Mouse (Mus musculus) liver, embryonic 13.5 days (tissue): Measurements from ENCODE around the gene Map3k1. TPM values are rescaled to one million over a fixed set of nuclear protein-coding genes. Genes with fewer than 3 reads are reported as not detected.
"Not testable (repeated sequence)": the region's sequence is repeated elsewhere in the genome, so short reads cannot be mapped to it uniquely, and the experiment has no call there.

Experiments
- ATAC-seq: fragments of 200-750 bp; cut with Nextera tagmentation; 2 replicates; pipeline ENCODE4 v1.8.0; 2017; ENCODE audit warnings: low read depth, mild to moderate bottlenecking, moderate number of reproducible peaks, moderate library complexity
- DNase-seq: peaks from one replicate; pipeline ENCODE4 v3.0.0; 2022
- H3K27ac ChIP-seq: fragments of 300-500 bp; sonication (generic); 2 replicates; pipeline ENCODE4 v1.5.1; 2015; ENCODE audit warnings: moderate library complexity, mild to moderate bottlenecking, inconsistent platforms
- H3K27me3 ChIP-seq: fragments of 300-500 bp; sonication (generic); 2 replicates; pipeline ENCODE4 v1.6.1; 2015; ENCODE audit warnings: mild to moderate bottlenecking, inconsistent platforms
- H3K36me3 ChIP-seq: fragments of 300-500 bp; sonication (generic); 2 replicates; pipeline ENCODE4 v1.6.1; 2015; ENCODE audit warnings: mild to moderate bottlenecking, inconsistent platforms
- H3K4me1 ChIP-seq: fragments of 300-500 bp; sonication (generic); replicated peaks from 2 replicates; pipeline ENCODE4 v1.6.1; 2015; ENCODE audit warnings: inconsistent platforms
- H3K4me2 ChIP-seq: fragments of 300-500 bp; sonication (generic); 2 replicates; pipeline ENCODE4 v1.6.1; 2015; ENCODE audit warnings: inconsistent platforms, mild to moderate bottlenecking, moderate library complexity
- H3K4me3 ChIP-seq: fragments of 300-500 bp; sonication (generic); replicated peaks from 2 replicates; pipeline ENCODE4 v1.5.1; 2015; ENCODE audit warnings: mild to moderate bottlenecking, inconsistent platforms
- H3K9ac ChIP-seq: fragments of 300-500 bp; sonication (generic); 2 replicates; pipeline ENCODE4 v1.6.1; 2015; ENCODE audit warnings: mild to moderate bottlenecking, inconsistent platforms
- H3K9me3 ChIP-seq: fragments of 300-500 bp; sonication (generic); replicated peaks from 2 replicates; pipeline ENCODE4 v1.6.1; 2016; ENCODE audit warnings: inconsistent platforms
- WGBS: fragments of 180-500 bp; shearing (Covaris S2); methylation state at CpG from one replicate; pipeline ENCODE4 v1.1.7; 2015; ENCODE audit not compliant: insufficient replicate concordance; 5-methylcytosine and 5-hydroxymethylcytosine counted together
- polyA plus RNA-seq: library from polyadenylated mRNA; unstranded; fragments of >200 nt; fragmentation: Nextera tagmentation; extraction: Ambion mirVana; gene quantifications from 2 replicates; pipeline ENCODE4 v1.2.1, GENCODE M21; 2015

The Map3k1 gene
- polyA plus RNA-seq, 1 experiment from 2014 or later: 11.1 TPM

GRCm38 (mm10) chr13:111741204-111741990 lies 67.4 kb downstream of the Map3k1 start:
- H3K9ac ChIP-seq: no peak overlapping the region
- peaks cover 32% of the 10 kb centered on the region for H3K4me1 ChIP-seq
- H3K27ac ChIP-seq: no peak overlapping the region
- no peak overlapping the region for H3K4me3 ChIP-seq
- 52% methylated on average over 7 of the region's 7 CpGs for WGBS
- H3K27me3 ChIP-seq: no peaks in the 10 kb centered on the region
- no peak overlapping the region for H3K4me2 ChIP-seq
- no peaks in the 10 kb centered on the region for H3K36me3 ChIP-seq
- H3K9me3 ChIP-seq: 0 out of 2 replicates have a peak, but pooled peaks cover 2% of the 10 kb centered on the region
- DNase-seq (no peak), ATAC-seq (no peak)

DNA sequence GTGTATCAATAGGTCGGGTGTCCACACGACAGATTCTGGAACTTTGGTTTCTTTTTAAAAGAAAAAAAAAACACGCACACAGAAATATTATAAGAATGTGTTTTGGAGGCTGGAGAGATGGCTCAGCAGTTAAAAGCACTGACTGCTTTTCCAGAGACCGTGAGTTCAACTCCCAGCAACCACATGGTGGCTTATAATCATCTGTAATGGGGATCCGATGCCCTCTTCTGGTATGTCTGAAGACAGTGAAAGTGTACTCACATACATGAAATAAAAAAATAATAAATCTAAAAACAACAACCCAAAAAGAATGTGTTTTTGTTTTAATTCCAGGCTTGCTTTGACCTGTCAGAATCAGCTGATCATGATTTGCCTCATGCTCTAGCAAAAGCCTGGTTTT lies 81.9 kb downstream of the Map3k1 start:
- Histone ChIP-seq H3K4me2 (no peak overlapping the region), H3K4me3 (no peak overlapping the region), H3K4me1 (peaks cover 12% of the 10 kb centered on the region), H3K9me3 (peaks cover 5% of the 10 kb centered on the region), H3K36me3 (no peaks in the 10 kb centered on the region), H3K27me3 (no peaks in the 10 kb centered on the region), H3K27ac (no peak overlapping the region), H3K9ac (no peak overlapping the region)
- DNase-seq (no peak), ATAC-seq (no peak)
- WGBS: 78% methylated on average over 5 of the region's 5 CpGs

DNA sequence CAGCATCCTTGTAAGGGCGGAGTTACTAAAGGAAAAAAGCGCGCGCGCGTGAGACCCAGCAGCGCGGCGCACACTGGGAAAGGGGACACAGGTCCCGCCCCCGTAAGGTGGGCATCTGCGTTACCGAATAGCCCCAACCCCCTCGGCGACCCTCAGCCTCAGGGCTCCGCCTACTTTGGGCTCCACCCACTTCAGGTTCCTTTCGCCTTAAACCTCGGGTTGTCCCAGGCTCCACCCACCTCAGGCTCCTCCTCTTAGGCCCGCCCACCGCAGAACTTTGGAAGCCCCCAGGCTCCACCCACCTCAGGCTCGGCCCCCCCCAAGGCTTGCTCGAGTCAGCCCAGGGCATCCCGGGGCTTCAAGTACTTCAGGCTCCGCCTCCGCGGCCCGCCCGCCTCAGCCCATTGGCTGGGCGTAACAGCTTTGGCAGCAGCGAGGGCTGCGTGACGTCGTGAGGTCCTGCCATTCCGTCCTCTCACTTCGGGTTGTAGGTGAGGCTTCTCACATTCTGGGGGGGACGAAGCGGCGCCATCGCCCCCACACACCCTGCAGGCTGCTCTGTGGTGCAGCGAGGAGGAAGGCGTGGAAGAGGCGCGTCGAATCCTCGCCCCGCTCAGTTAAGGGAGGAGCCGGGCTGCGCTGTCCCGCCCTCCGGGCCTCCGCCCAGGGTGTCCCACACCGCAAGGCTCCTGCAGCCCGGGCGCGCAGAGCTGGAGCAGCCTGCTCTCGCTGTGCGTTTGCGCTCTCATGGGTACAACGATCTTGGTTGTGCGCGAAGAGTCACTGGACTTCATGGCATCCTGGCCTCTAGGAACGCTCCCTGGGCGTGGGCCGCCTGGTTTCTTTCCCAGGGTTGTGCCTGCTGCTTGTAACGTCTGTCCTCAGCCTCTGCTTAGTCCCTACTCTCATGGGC lies 83.4 kb downstream of the Map3k1 start:
- Histone ChIP-seq H3K36me3 (no peaks in the 10 kb centered on the region), H3K27me3 (no peaks in the 10 kb centered on the region), H3K4me2 (peak overlapping the region; percentile 88), H3K4me3 (peak overlapping the region; percentile 78), H3K27ac (peak overlapping the region; percentile 88), H3K4me1 (peaks cover 12% of the 10 kb centered on the region), H3K9me3 (peaks cover 5% of the 10 kb centered on the region), H3K9ac (peak overlapping the region; percentile 73)
- DNase-seq (peak; percentile 99), ATAC-seq (peak; percentile 97)
- WGBS: under 1% methylated on average over 65 of the region's 65 CpGs

DNA sequence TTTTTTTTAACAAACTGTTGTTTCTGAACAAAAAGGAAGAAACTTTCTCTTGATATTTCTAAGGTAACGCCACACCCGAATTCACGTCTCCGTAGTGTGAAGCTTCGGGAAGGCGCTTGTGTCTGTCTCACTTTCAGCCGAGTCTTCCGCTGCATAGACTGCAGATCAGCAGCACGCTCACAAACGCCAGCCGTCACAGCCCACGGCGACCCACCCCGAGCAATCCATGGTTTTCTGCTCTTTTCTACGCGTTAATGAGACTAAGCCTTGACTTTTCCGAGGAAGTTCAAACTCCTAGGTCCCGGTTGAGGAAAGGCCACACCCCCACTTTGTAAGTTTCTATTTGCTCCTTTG lies 84.0 kb downstream of the Map3k1 start:
- under 1% methylated on average over 18 of the region's 18 CpGs for WGBS
- 0 out of 2 replicates have a peak, but pooled peaks have one; percentile 0 for ATAC-seq
- peak overlapping the region; percentile 73 for H3K9ac ChIP-seq

DNA sequence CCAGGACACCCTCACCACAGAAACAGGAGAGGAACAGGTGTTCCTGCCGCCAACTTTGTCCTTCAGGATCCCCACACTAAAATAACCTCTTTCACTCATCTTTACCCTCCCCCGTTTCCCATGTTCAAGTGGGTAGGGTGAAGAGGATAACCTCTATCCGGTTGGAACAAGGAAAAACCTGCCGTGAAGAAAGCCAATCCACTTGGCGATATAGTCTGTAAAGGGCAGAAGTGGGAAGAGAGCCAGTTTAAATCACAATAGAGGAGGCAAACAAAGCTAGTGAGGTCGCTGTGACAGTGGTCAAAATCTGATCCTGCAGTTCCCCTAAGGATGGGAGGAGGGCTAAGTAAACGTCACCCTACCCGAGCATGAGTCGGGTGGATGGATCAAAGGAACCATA lies 89.1 kb downstream of the Map3k1 start:
- DNase-seq: no peak
- Histone ChIP-seq H3K4me1 (peaks cover 7% of the 10 kb centered on the region), H3K36me3 (peaks cover 37% of the 10 kb centered on the region), H3K27ac (no peak overlapping the region), H3K27me3 (no peaks in the 10 kb centered on the region), H3K9ac (no peak overlapping the region), H3K4me2 (no peak overlapping the region), H3K9me3 (no peaks in the 10 kb centered on the region), H3K4me3 (no peak overlapping the region)
- 67% methylated on average over 9 of the region's 9 CpGs for WGBS
- ATAC-seq: no peak

More for the DNA sequence above, 84.0 kb downstream of the Map3k1 start:
- no peaks in the 10 kb centered on the region; the same call in 1 of the 2 replicates for H3K36me3 ChIP-seq
- H3K27ac ChIP-seq: peak overlapping the region; percentile 88
- DNase-seq: no peak
- peaks cover 5% of the 10 kb centered on the region for H3K9me3 ChIP-seq
- H3K4me1 ChIP-seq: peaks cover 12% of the 10 kb centered on the region
- H3K4me2 ChIP-seq: peak overlapping the region; percentile 88
- peak overlapping the region; percentile 78 for H3K4me3 ChIP-seq
- no peaks in the 10 kb centered on the region for H3K27me3 ChIP-seq

DNA sequence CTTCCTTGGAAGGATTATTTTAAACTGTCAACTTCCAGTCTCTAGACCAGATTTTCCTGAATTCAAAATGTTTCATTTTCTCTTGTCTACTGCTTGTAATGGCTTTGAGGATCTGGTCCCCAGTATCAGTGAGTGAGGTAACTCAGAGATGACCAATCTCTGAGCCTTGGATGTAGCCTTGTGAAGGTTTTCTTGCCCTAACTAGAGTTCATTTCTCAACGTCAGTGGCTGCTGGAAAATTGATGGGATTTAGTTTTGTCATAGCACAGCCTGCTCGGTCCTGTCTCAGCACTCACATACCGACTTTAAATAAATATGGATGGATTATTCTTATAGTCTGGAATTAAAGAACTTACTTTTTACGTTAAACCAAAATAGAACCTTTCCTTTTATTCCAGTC lies 98.3 kb downstream of the Map3k1 start:
- no peak overlapping the region for H3K9ac ChIP-seq
- H3K4me3 ChIP-seq: no peak overlapping the region
- H3K27me3 ChIP-seq: no peaks in the 10 kb centered on the region
- H3K9me3 ChIP-seq: no peaks in the 10 kb centered on the region
- no peak overlapping the region for H3K27ac ChIP-seq
- no peaks in the 10 kb centered on the region for H3K4me1 ChIP-seq
- 91% methylated on average over 4 of the region's 4 CpGs for WGBS
- H3K36me3 ChIP-seq: peaks cover 96% of the 10 kb centered on the region
- H3K4me2 ChIP-seq: no peak overlapping the region
- ATAC-seq (no peak), DNase-seq (no peak)

DNA sequence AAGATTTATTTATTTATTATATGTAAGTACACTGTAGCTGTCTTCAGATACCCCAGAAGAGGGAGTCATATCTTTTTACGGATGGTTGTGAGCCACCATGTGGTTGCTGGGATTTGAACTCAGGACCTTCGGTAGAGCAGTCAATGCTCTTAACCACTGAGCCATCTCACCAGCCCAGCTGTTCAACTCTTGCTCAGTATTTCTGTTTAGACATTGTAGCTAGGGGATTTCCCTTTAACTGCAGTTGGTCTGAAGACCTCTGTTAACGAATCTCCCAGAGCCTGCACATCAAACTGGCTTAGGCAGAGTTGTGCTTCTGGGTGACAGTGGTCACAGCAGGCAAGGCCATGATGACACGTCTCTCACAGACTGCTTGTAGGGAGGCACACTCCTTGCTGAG lies 104.8 kb downstream of the Map3k1 start:
- not testable (repeated sequence) for H3K4me3 ChIP-seq, H3K4me2 ChIP-seq, DNase-seq, H3K9ac ChIP-seq, H3K4me1 ChIP-seq, H3K9me3 ChIP-seq, H3K27ac ChIP-seq, H3K27me3 ChIP-seq, ATAC-seq
- peaks cover 77% of the 10 kb centered on the region for H3K36me3 ChIP-seq
- 80% methylated on average over 4 of the region's 4 CpGs for WGBS

DNA sequence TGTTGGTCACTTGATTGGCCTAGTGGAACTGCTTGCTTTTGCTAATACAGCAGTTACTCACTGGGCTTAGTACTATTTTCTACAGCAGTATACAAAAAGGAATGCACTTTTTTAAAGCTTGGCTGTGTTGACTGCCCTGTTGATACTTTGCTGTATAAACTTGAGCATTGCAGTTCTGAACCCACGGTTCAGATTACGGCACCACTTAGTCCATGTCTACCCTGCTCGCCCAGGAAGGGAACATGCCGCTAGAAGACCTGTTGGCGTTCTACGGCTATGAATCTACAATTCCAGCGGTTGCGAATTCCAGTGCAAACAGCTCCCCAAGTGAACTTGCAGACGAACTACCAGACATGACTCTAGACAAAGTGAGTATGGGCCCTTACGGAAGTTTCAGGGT lies 105.4 kb downstream of the Map3k1 start:
- DNase-seq (no peak), ATAC-seq (no peak)
- Histone ChIP-seq H3K27ac (no peak overlapping the region), H3K4me2 (no peak overlapping the region), H3K4me1 (no peaks in the 10 kb centered on the region), H3K36me3 (peaks cover 71% of the 10 kb centered on the region), H3K4me3 (no peak overlapping the region), H3K9ac (no peak overlapping the region), H3K27me3 (no peaks in the 10 kb centered on the region), H3K9me3 (no peaks in the 10 kb centered on the region)
- WGBS: 92% methylated on average over 10 of the region's 10 CpGs

Other genes with a start within 250 kb of the Map3k1 start
- not detected in 2 replicates for gene Gm10198, start 216.2 kb downstream of the Map3k1 start, polyA plus RNA-seq
- gene Mier3, start 128.0 kb downstream of the Map3k1 start, polyA plus RNA-seq: 12.9 and 18.4 TPM in 2 replicates